Mouse (Mus musculus): ENCODE data around the gene Gins3. TPM values are rescaled to one million over a fixed set of nuclear protein-coding genes. Genes with fewer than 3 reads are reported as not detected.

Gene Gins3
- polyA plus RNA-seq, 1 experiment from 2014 or later = 21.9 TPM

GRCm38 (mm10) chr8:95671861-95672260, 38.6 kb downstream of the Gins3 start:
- ATAC-seq (ENCODE audit: low FRiP score, low read depth) = no peak
- Histone ChIP-seq H3K36me3 (no peaks in the 10 kb centered on the region), H3K27ac (replicated peaks) (no peak overlapping the region), H3K4me1 (peaks cover 8% of the 10 kb centered on the region; the same call in 1 of the 2 replicates), H3K9ac (replicated peaks) (no peak overlapping the region), H3K4me2 (replicated peaks) (no peak overlapping the region), H3K4me3 (no peak overlapping the region), H3K27me3 (peaks cover 32% of the 10 kb centered on the region), H3K9me3 (no peaks in the 10 kb centered on the region)
- WGBS = 86% methylated on average over 6 of the region's 6 CpGs

GRCm38 (mm10) chr8:95672811-95673210, 39.6 kb downstream of the Gins3 start:
- no peak for ATAC-seq (ENCODE audit: low FRiP score, low read depth)
- Histone ChIP-seq H3K36me3 (no peaks in the 10 kb centered on the region), H3K4me3 (no peak overlapping the region), H3K4me1 (peaks cover 11% of the 10 kb centered on the region; the same call in 1 of the 2 replicates), H3K27ac (replicated peaks) (no peak overlapping the region), H3K9ac (replicated peaks) (no peak overlapping the region), H3K27me3 (peaks cover 41% of the 10 kb centered on the region), H3K9me3 (no peaks in the 10 kb centered on the region), H3K4me2 (replicated peaks) (no peak overlapping the region)
- WGBS = 89% methylated on average over 5 of the region's 5 CpGs

DNA sequence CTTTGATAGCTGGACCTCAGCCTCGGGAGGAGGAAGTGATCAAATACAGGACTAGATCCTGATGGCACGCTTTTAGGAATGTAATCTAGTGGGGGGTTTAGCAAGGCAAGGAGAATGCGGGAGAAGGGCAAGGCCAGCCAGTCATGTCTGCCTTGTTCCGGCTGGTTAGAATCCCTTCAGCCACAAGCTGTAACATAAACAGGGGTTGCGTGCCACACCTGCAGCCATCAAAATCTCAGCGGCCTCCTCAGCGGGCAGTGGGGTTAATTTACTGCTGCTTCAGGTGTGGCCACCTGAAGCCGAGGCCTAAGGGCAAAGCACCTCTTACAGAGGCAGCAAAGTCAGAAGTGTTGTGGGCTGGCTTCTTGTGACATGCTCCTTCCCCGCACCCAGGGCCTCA, 43.4 kb downstream of the Gins3 start, which contains the start of gene Ndrg4:
Ndrg4 (plus strand) TSS at position 350 of the 400 bp plus-strand sequence.
- Histone ChIP-seq H3K27ac (replicated peaks) (no peak within 1 kb of the TSS), H3K9ac (replicated peaks) (peak within 1 kb of the TSS; percentile 63), H3K4me2 (replicated peaks) (peak within 1 kb of the TSS; percentile 92), H3K4me1 (peaks cover 15% of the 10 kb centered on the region; the same call in 1 of the 2 replicates), H3K4me3 (peak within 1 kb of the TSS; percentile 60), H3K36me3 (no peaks in the 10 kb centered on the region), H3K9me3 (no peaks in the 10 kb centered on the region), H3K27me3 (peaks cover 73% of the 10 kb centered on the region)
- WGBS = 41% methylated on average over 9 of the region's 9 CpGs
- no peak for ATAC-seq (ENCODE audit: low FRiP score, low read depth)

- peaks cover 15% of the 10 kb centered on the region; the same call in 1 of the 2 replicates for H3K4me1 ChIP-seq
- peak overlapping the region; percentile 60 for H3K4me3 ChIP-seq
- H3K4me2 ChIP-seq (replicated peaks) = peak overlapping the region; percentile 92
- peaks cover 77% of the 10 kb centered on the region for H3K27me3 ChIP-seq
- peak overlapping the region; percentile 63 for H3K9ac ChIP-seq (replicated peaks)
- peak; percentile 52 for ATAC-seq (ENCODE audit: low FRiP score, low read depth)
- no peaks in the 10 kb centered on the region for H3K9me3 ChIP-seq
- WGBS = under 1% methylated on average over 40 of the region's 48 CpGs
- no peak overlapping the region for H3K27ac ChIP-seq (replicated peaks)
- H3K36me3 ChIP-seq = no peaks in the 10 kb centered on the region
Measured at GRCm38 (mm10) chr8:95677591-95678023, 44.4 kb downstream of the Gins3 start.

- peak overlapping the region; percentile 63 for H3K9ac ChIP-seq (replicated peaks)
- peak overlapping the region; percentile 92 for H3K4me2 ChIP-seq (replicated peaks)
- H3K9me3 ChIP-seq = no peaks in the 10 kb centered on the region
- peaks cover 77% of the 10 kb centered on the region for H3K27me3 ChIP-seq
- H3K27ac ChIP-seq (replicated peaks) = no peak overlapping the region
- no peaks in the 10 kb centered on the region for H3K36me3 ChIP-seq
- WGBS = 2% methylated on average over 67 of the region's 70 CpGs
- ATAC-seq (ENCODE audit: low FRiP score, low read depth) = peak; percentile 57
- peak overlapping the region; percentile 60 for H3K4me3 ChIP-seq
- H3K4me1 ChIP-seq = peaks cover 15% of the 10 kb centered on the region; the same call in 1 of the 2 replicates
Measured at GRCm38 (mm10) chr8:95678024-95678611, 44.9 kb downstream of the Gins3 start.

- H3K4me3 ChIP-seq = no peak overlapping the region
- H3K9me3 ChIP-seq = no peaks in the 10 kb centered on the region
- 83% methylated on average over 10 of the region's 10 CpGs for WGBS
- H3K9ac ChIP-seq (replicated peaks) = no peak overlapping the region
- no peak overlapping the region for H3K4me2 ChIP-seq (replicated peaks)
- no peaks in the 10 kb centered on the region for H3K36me3 ChIP-seq
- peaks cover 15% of the 10 kb centered on the region for H3K27me3 ChIP-seq
- no peak overlapping the region for H3K27ac ChIP-seq (replicated peaks)
- ATAC-seq (ENCODE audit: low FRiP score, low read depth) = no peak
- no peaks in the 10 kb centered on the region for H3K4me1 ChIP-seq
Measured at GRCm38 (mm10) chr8:95688073-95688672, 54.9 kb downstream of the Gins3 start.

- Histone ChIP-seq H3K4me2 (replicated peaks) (no peak overlapping the region), H3K9me3 (no peaks in the 10 kb centered on the region), H3K27ac (replicated peaks) (no peak overlapping the region), H3K9ac (replicated peaks) (no peak overlapping the region), H3K4me3 (no peak overlapping the region), H3K27me3 (peaks cover 39% of the 10 kb centered on the region), H3K36me3 (no peaks in the 10 kb centered on the region), H3K4me1 (peaks cover 11% of the 10 kb centered on the region)
- WGBS = 84% methylated on average over 13 of the region's 13 CpGs
- ATAC-seq (ENCODE audit: low FRiP score, low read depth) = no peak
Measured at GRCm38 (mm10) chr8:95690929-95691541, 57.8 kb downstream of the Gins3 start.

DNA sequence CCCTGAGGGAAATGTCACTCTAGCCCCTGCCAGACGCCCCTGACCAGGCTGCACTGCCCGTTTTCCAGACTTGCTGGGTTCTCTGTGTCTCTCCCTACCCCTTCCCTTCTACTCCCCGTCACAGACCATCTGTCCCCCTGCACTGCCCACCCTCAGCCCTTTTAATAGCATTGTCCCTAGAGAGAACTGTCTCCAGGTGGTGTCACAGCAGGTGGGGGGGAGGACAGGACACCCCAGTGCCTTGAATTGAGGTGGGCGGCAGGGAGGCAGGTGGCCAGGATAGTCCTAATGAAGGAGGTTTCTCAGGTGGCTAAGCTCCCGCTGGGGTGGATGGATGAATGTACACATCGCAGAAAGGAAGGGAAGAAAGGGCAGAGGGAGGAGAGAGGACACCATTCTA, 61.4 kb downstream of the Gins3 start:
- Histone ChIP-seq H3K36me3 (no peaks in the 10 kb centered on the region), H3K9ac (replicated peaks) (peak overlapping the region; percentile 20; the same call in 1 of the 2 replicates), H3K4me3 (no peak overlapping the region), H3K27ac (replicated peaks) (no peak overlapping the region), H3K4me2 (replicated peaks) (peak overlapping the region; percentile 10; the same call in 1 of the 2 replicates), H3K4me1 (peaks cover 14% of the 10 kb centered on the region), H3K9me3 (no peaks in the 10 kb centered on the region), H3K27me3 (peaks cover 50% of the 10 kb centered on the region)
- ATAC-seq (ENCODE audit: low FRiP score, low read depth) = peak; percentile 50; the same call in 1 of the 2 replicates
- WGBS = 8% methylated on average over 6 of the region's 6 CpGs

Other genes with a start within 250 kb of the Gins3 start
- gene Cfap20, start 198.6 kb upstream of the Gins3 start, polyA plus RNA-seq (2016; fragmentation: Nextera tagmentation; extraction: Ambion mirVana) = 128 and 130 TPM in 2 replicates
- gene Csnk2a2, start 143.4 kb upstream of the Gins3 start, polyA plus RNA-seq (2016; fragmentation: Nextera tagmentation; extraction: Ambion mirVana) = 10.3 and 11.0 TPM in 2 replicates
- 0.18 and 0.59 TPM in 2 replicates for gene Ccdc113, start 99.4 kb upstream of the Gins3 start, polyA plus RNA-seq (2016; fragmentation: Nextera tagmentation; extraction: Ambion mirVana)
- not detected in 2 replicates for gene Prss54, start 57.1 kb upstream of the Gins3 start, polyA plus RNA-seq (2016; fragmentation: Nextera tagmentation; extraction: Ambion mirVana)
- gene Ndrg4, start 43.5 kb downstream of the Gins3 start, polyA plus RNA-seq (2016; fragmentation: Nextera tagmentation; extraction: Ambion mirVana) = 75.2 and 77.7 TPM in 2 replicates
- gene Setd6, start 82.4 kb downstream of the Gins3 start, polyA plus RNA-seq (2016; fragmentation: Nextera tagmentation; extraction: Ambion mirVana) = 21.0 and 26.3 TPM in 2 replicates
- 88.1 and 94.3 TPM in 2 replicates for gene Cnot1, start 174.0 kb downstream of the Gins3 start, polyA plus RNA-seq (2016; fragmentation: Nextera tagmentation; extraction: Ambion mirVana)
- 330 TPM in 2 replicates for gene Sap18b, start 191.9 kb downstream of the Gins3 start, polyA plus RNA-seq (2016; fragmentation: Nextera tagmentation; extraction: Ambion mirVana)
- gene Slc38a7, start 220.1 kb downstream of the Gins3 start, polyA plus RNA-seq (2016; fragmentation: Nextera tagmentation; extraction: Ambion mirVana) = 19.7 and 19.9 TPM in 2 replicates